Mouse (Mus musculus) hindbrain, embryonic 12.5 days (tissue): ENCODE results near the gene Satb1. TPM values are rescaled to one million over a fixed set of nuclear protein-coding genes. Genes with fewer than 3 reads are reported as not detected.

Source experiments
- ATAC-seq: fragments of 200-750 bp; cut with Nextera tagmentation; 2 replicates; pipeline ENCODE4 v1.8.0; 2017; ENCODE audit warnings: moderate TSS enrichment; ENCODE audit not compliant: low FRiP score
- H3K27ac ChIP-seq: fragments of 300-500 bp; sonication (generic); 2 replicates; pipeline ENCODE4 v1.5.1; 2016; ENCODE audit warnings: mild to moderate bottlenecking
- H3K27me3 ChIP-seq: fragments of 300-500 bp; sonication (generic); 2 replicates; pipeline ENCODE4 v1.6.1; 2016; ENCODE audit warnings: mild to moderate bottlenecking
- H3K36me3 ChIP-seq: fragments of 300-500 bp; sonication (generic); 2 replicates; pipeline ENCODE4 v1.6.1; 2016; ENCODE audit warnings: mild to moderate bottlenecking
- H3K4me1 ChIP-seq: fragments of 300-500 bp; sonication (generic); 2 replicates; pipeline ENCODE4 v1.6.1; 2016
- H3K4me2 ChIP-seq: fragments of 300-500 bp; sonication (generic); replicated peaks from 2 replicates; pipeline ENCODE4 v1.6.1; 2016; ENCODE audit warnings: mild to moderate bottlenecking
- H3K4me3 ChIP-seq: fragments of 300-500 bp; sonication (generic); 2 replicates; pipeline ENCODE4 v1.5.1; 2016; ENCODE audit warnings: mild to moderate bottlenecking
- H3K9ac ChIP-seq: fragments of 300-500 bp; sonication (generic); 2 replicates; pipeline ENCODE4 v1.6.1; 2016; ENCODE audit warnings: mild to moderate bottlenecking, moderate library complexity
- H3K9me3 ChIP-seq: fragments of 300-500 bp; sonication (generic); replicated peaks from 2 replicates; pipeline ENCODE4 v1.6.1; 2016; ENCODE audit warnings: mild to moderate bottlenecking
- WGBS: fragments of 180-500 bp; shearing (Covaris S2); methylation state at CpG from one replicate; pipeline ENCODE4 v1.1.7; 2016; 5-methylcytosine and 5-hydroxymethylcytosine counted together
- polyA plus RNA-seq: library from polyadenylated mRNA; unstranded; fragments of >200 nt; fragmentation: Nextera tagmentation; extraction: Ambion mirVana; gene quantifications from 2 replicates; pipeline ENCODE4 v1.2.1, GENCODE M21; 2016

Satb1 gene
- polyA plus RNA-seq, 1 experiment from 2014 or later: 33.6 TPM

GRCm38 (mm10) chr17:51789098-51789497, 44.0 kb downstream of the Satb1 start:
- Histone ChIP-seq H3K27ac (no peak overlapping the region), H3K9ac (no peak overlapping the region), H3K4me3 (no peak overlapping the region), H3K36me3 (0 out of 2 replicates have a peak, but pooled peaks cover 7% of the 10 kb centered on the region), H3K9me3 (no peaks in the 10 kb centered on the region), H3K4me2 (no peak overlapping the region), H3K4me1 (peaks cover 13% of the 10 kb centered on the region), H3K27me3 (no peaks in the 10 kb centered on the region)
- 93% methylated on average over 4 of the region's 4 CpGs for WGBS
- no peak for ATAC-seq

- H3K4me2 ChIP-seq: no peak overlapping the region
- H3K9ac ChIP-seq: no peak overlapping the region
- no peak for ATAC-seq
- no peak overlapping the region for H3K27ac ChIP-seq
- 93% methylated on average over 2 of the region's 2 CpGs for WGBS
- H3K9me3 ChIP-seq: no peaks in the 10 kb centered on the region
- peaks cover 13% of the 10 kb centered on the region for H3K4me1 ChIP-seq
- no peaks in the 10 kb centered on the region for H3K27me3 ChIP-seq
- 0 out of 2 replicates have a peak, but pooled peaks cover 4% of the 10 kb centered on the region for H3K36me3 ChIP-seq
- H3K4me3 ChIP-seq: no peak overlapping the region
Measured at GRCm38 (mm10) chr17:51787955-51788354, 45.1 kb downstream of the Satb1 start.

GRCm38 (mm10) chr17:51786050-51786449, 47.0 kb downstream of the Satb1 start:
- ATAC-seq: no peak
- H3K4me1 ChIP-seq: peaks cover 13% of the 10 kb centered on the region
- WGBS: 90% methylated on average over 2 of the region's 2 CpGs

GRCm38 (mm10) chr17:51784935-51785334, 48.2 kb downstream of the Satb1 start:
- Histone ChIP-seq H3K4me1 (peaks cover 5% of the 10 kb centered on the region; the same call in 1 of the 2 replicates), H3K9me3 (no peaks in the 10 kb centered on the region), H3K4me3 (no peak overlapping the region), H3K27me3 (no peaks in the 10 kb centered on the region), H3K4me2 (no peak overlapping the region), H3K36me3 (peaks cover 15% of the 10 kb centered on the region), H3K27ac (no peak overlapping the region), H3K9ac (no peak overlapping the region)
- 89% methylated on average over 9 of the region's 9 CpGs for WGBS
- ATAC-seq: no peak

More at GRCm38 (mm10) chr17:51786050-51786449, 47.0 kb downstream of the Satb1 start:
- Histone ChIP-seq H3K9me3 (no peaks in the 10 kb centered on the region), H3K4me3 (no peak overlapping the region), H3K4me2 (no peak overlapping the region), H3K36me3 (peaks cover 15% of the 10 kb centered on the region), H3K27me3 (no peaks in the 10 kb centered on the region), H3K9ac (no peak overlapping the region), H3K27ac (no peak overlapping the region)

- H3K4me1 ChIP-seq: peaks cover 5% of the 10 kb centered on the region; the same call in 1 of the 2 replicates
- H3K9ac ChIP-seq: no peak overlapping the region
- peaks cover 15% of the 10 kb centered on the region for H3K36me3 ChIP-seq
- H3K4me3 ChIP-seq: no peak overlapping the region
- no peak overlapping the region for H3K4me2 ChIP-seq
- no peaks in the 10 kb centered on the region for H3K27me3 ChIP-seq
- WGBS: 89% methylated on average over 8 of the region's 8 CpGs
- H3K9me3 ChIP-seq: no peaks in the 10 kb centered on the region
- H3K27ac ChIP-seq: no peak overlapping the region
- ATAC-seq: no peak
Measured at GRCm38 (mm10) chr17:51783591-51784279, 49.4 kb downstream of the Satb1 start.

- no peak overlapping the region for H3K4me3 ChIP-seq
- no peak overlapping the region for H3K27ac ChIP-seq
- no peak overlapping the region for H3K9ac ChIP-seq
- H3K27me3 ChIP-seq: no peaks in the 10 kb centered on the region
- no peak overlapping the region for H3K4me2 ChIP-seq
- WGBS: 95% methylated on average over 11 of the region's 11 CpGs
- H3K36me3 ChIP-seq: peaks cover 13% of the 10 kb centered on the region
- peaks cover 5% of the 10 kb centered on the region; the same call in 1 of the 2 replicates for H3K4me1 ChIP-seq
- no peak for ATAC-seq
- H3K9me3 ChIP-seq: no peaks in the 10 kb centered on the region
Measured at GRCm38 (mm10) chr17:51780036-51780435, 53.1 kb downstream of the Satb1 start.

- no peak for ATAC-seq
- WGBS: 76% methylated on average over 2 of the region's 2 CpGs
- no peak overlapping the region for H3K4me2 ChIP-seq
- no peak overlapping the region for H3K27ac ChIP-seq
- no peaks in the 10 kb centered on the region for H3K9me3 ChIP-seq
- peaks cover 16% of the 10 kb centered on the region for H3K36me3 ChIP-seq
- H3K4me1 ChIP-seq: peaks cover 5% of the 10 kb centered on the region; the same call in 1 of the 2 replicates
- H3K9ac ChIP-seq: no peak overlapping the region
- H3K27me3 ChIP-seq: no peaks in the 10 kb centered on the region
- no peak overlapping the region for H3K4me3 ChIP-seq
Measured at GRCm38 (mm10) chr17:51778961-51779360, 54.1 kb downstream of the Satb1 start.

- WGBS: 72% methylated on average over 1 of the region's 1 CpGs
- Histone ChIP-seq H3K36me3 (peaks cover 23% of the 10 kb centered on the region), H3K9ac (no peak overlapping the region), H3K4me3 (no peak overlapping the region), H3K9me3 (no peaks in the 10 kb centered on the region), H3K27ac (no peak overlapping the region), H3K4me1 (peaks cover 5% of the 10 kb centered on the region; the same call in 1 of the 2 replicates), H3K4me2 (no peak overlapping the region), H3K27me3 (no peaks in the 10 kb centered on the region)
- no peak for ATAC-seq
Measured at GRCm38 (mm10) chr17:51777813-51778212, 55.3 kb downstream of the Satb1 start.

GRCm38 (mm10) chr17:51775070-51775881, 57.8 kb downstream of the Satb1 start:
- peak overlapping the region; percentile 44; the same call in 1 of the 2 replicates for H3K27ac ChIP-seq
- peak; percentile 88 for ATAC-seq
- no peak overlapping the region for H3K4me3 ChIP-seq
- H3K27me3 ChIP-seq: no peaks in the 10 kb centered on the region
- H3K9ac ChIP-seq: no peak overlapping the region
- H3K4me1 ChIP-seq: peaks cover 5% of the 10 kb centered on the region; the same call in 1 of the 2 replicates
- H3K9me3 ChIP-seq: no peaks in the 10 kb centered on the region
- H3K4me2 ChIP-seq: no peak overlapping the region
- H3K36me3 ChIP-seq: peaks cover 17% of the 10 kb centered on the region; the same call in 1 of the 2 replicates
- 70% methylated on average over 18 of the region's 18 CpGs for WGBS

GRCm38 (mm10) chr17:51763600-51763999, 69.5 kb downstream of the Satb1 start:
- ATAC-seq: no peak
- Histone ChIP-seq H3K4me3 (no peak overlapping the region), H3K27me3 (no peaks in the 10 kb centered on the region), H3K4me2 (no peak overlapping the region), H3K9me3 (no peaks in the 10 kb centered on the region), H3K36me3 (peaks cover 8% of the 10 kb centered on the region; the same call in 1 of the 2 replicates), H3K9ac (no peak overlapping the region), H3K4me1 (peaks cover 14% of the 10 kb centered on the region), H3K27ac (no peak overlapping the region)
- WGBS: 90% methylated on average over 8 of the region's 8 CpGs

- H3K9me3 ChIP-seq: no peaks in the 10 kb centered on the region
- H3K27me3 ChIP-seq: no peaks in the 10 kb centered on the region
- WGBS: 83% methylated on average over 7 of the region's 7 CpGs
- H3K4me3 ChIP-seq: no peak overlapping the region
- ATAC-seq: no peak
- peaks cover 14% of the 10 kb centered on the region for H3K4me1 ChIP-seq
- H3K36me3 ChIP-seq: peaks cover 8% of the 10 kb centered on the region; the same call in 1 of the 2 replicates
- H3K9ac ChIP-seq: no peak overlapping the region
- no peak overlapping the region for H3K4me2 ChIP-seq
- no peak overlapping the region for H3K27ac ChIP-seq
Measured at GRCm38 (mm10) chr17:51762503-51762902, 70.6 kb downstream of the Satb1 start.

- peak; percentile 71 for ATAC-seq
- no peak overlapping the region for H3K4me2 ChIP-seq
- H3K4me3 ChIP-seq: no peak overlapping the region
- no peak overlapping the region for H3K9ac ChIP-seq
- peaks cover 14% of the 10 kb centered on the region for H3K4me1 ChIP-seq
- H3K9me3 ChIP-seq: no peaks in the 10 kb centered on the region
- H3K36me3 ChIP-seq: 0 out of 2 replicates have a peak, but pooled peaks cover 8% of the 10 kb centered on the region
- no peaks in the 10 kb centered on the region for H3K27me3 ChIP-seq
- H3K27ac ChIP-seq: peak overlapping the region; percentile 42
- 73% methylated on average over 17 of the region's 17 CpGs for WGBS
Measured at GRCm38 (mm10) chr17:51760997-51761655, 72.0 kb downstream of the Satb1 start.
